Mouse (Mus musculus) myocyte (in vitro differentiated cells): ENCODE data around the gene Ampd2. TPM values are rescaled to one million over a fixed set of nuclear protein-coding genes. Genes with fewer than 3 reads are reported as not detected.

Experiments used
- H3K27me3 ChIP-seq: one replicate; pipeline ENCODE4 v1.6.1; 2011; ENCODE audit not compliant: control insufficient read depth, insufficient read depth, insufficient read length
- H3K36me3 ChIP-seq: one replicate; pipeline ENCODE4 v1.6.1; 2011; ENCODE audit not compliant: control insufficient read depth, insufficient read depth
- H3K4me2 ChIP-seq: one replicate; pipeline ENCODE4 v1.6.1; 2011; ENCODE audit warnings: low read depth, control low read depth
- H3K4me3 ChIP-seq: one replicate; pipeline ENCODE4 v1.5.1; 2011; ENCODE audit warnings: mild to moderate bottlenecking, control low read depth, moderate library complexity
- H3K79me2 ChIP-seq: one replicate; pipeline ENCODE4 v1.6.1; 2011; ENCODE audit not compliant: control insufficient read depth, insufficient read depth
- H3ac ChIP-seq: one replicate; pipeline ENCODE4 v1.6.1; 2011; ENCODE audit not compliant: control insufficient read depth, insufficient read length
- CEBPB ChIP-seq: IDR thresholded peaks from 2 replicates; pipeline ENCODE4 v1.6.1; 2011; ENCODE audit warnings: mild to moderate bottlenecking, moderate library complexity; ENCODE audit not compliant: poor library complexity, insufficient read depth, severe bottlenecking
- E2F4 ChIP-seq: IDR thresholded peaks from one replicate; pipeline ENCODE4 v1.6.1; 2011; ENCODE audit warnings: mild to moderate bottlenecking, control low read depth, moderate library complexity; ENCODE audit not compliant: insufficient read depth
- MAX ChIP-seq: IDR thresholded peaks from one replicate; pipeline ENCODE4 v1.6.1; 2011; ENCODE audit warnings: low read depth, mild to moderate bottlenecking, control low read depth
- MYOD1 ChIP-seq, 3 experiments: IDR thresholded peaks; one replicate each; pipeline ENCODE4 v1.6.1; 2011; ENCODE audit warnings: control low read depth in 2 of 3, low read depth in 2 of 3, mild to moderate bottlenecking in 2 of 3, moderate library complexity in 1 of 3; ENCODE audit not compliant: insufficient read length in 2 of 3, control insufficient read depth in 1 of 3
- MYOG ChIP-seq, 3 experiments: IDR thresholded peaks; one replicate each; pipeline ENCODE4 v1.6.1; 2011; ENCODE audit warnings: control low read depth in 2 of 3, low read depth in 2 of 3, mild to moderate bottlenecking in 2 of 3; ENCODE audit not compliant: insufficient read length in 2 of 3, control insufficient read depth in 1 of 3, insufficient read depth in 1 of 3
- POLR2A ChIP-seq: IDR thresholded peaks from one replicate; pipeline ENCODE4 v1.6.1; 2011; ENCODE audit warnings: low read depth, mild to moderate bottlenecking, control low read depth, moderate library complexity; ENCODE audit not compliant: insufficient read length
- POLR2AphosphoS2 ChIP-seq: IDR thresholded peaks from one replicate; pipeline ENCODE4 v1.6.1; 2011; ENCODE audit warnings: low read depth, control low read depth; ENCODE audit not compliant: insufficient read length
- REST ChIP-seq: IDR thresholded peaks from one replicate; pipeline ENCODE4 v1.6.1; 2011; ENCODE audit warnings: mild to moderate bottlenecking, control low read depth, moderate library complexity; ENCODE audit not compliant: insufficient read depth, insufficient read length
- SRF ChIP-seq: IDR thresholded peaks from one replicate; pipeline ENCODE4 v1.6.1; 2011; ENCODE audit warnings: low read depth; ENCODE audit not compliant: control insufficient read depth, insufficient read length
- TCF12 ChIP-seq: IDR thresholded peaks from one replicate; pipeline ENCODE4 v1.6.1; 2011; ENCODE audit warnings: mild to moderate bottlenecking, control low read depth; ENCODE audit not compliant: poor library complexity, insufficient read depth, severe bottlenecking
- TCF3 ChIP-seq: IDR thresholded peaks from one replicate; pipeline ENCODE4 v1.6.1; 2011; ENCODE audit warnings: low read depth, control low read depth; ENCODE audit not compliant: insufficient read length
- USF1 ChIP-seq: IDR thresholded peaks from one replicate; pipeline ENCODE4 v1.6.1; 2011; ENCODE audit warnings: low read depth, mild to moderate bottlenecking, control low read depth, moderate library complexity
- polyA plus RNA-seq: library from polyadenylated mRNA; unstranded; fragments of >200 nt; fragmentation: generic; extraction: Trizol; gene quantifications from one replicate; pipeline ENCODE4 v1.2.1, GENCODE M21; 2012; ENCODE audit warnings: missing spikeins

The Ampd2 gene
- polyA plus RNA-seq, 1 experiment = 32.6 TPM

DNA sequence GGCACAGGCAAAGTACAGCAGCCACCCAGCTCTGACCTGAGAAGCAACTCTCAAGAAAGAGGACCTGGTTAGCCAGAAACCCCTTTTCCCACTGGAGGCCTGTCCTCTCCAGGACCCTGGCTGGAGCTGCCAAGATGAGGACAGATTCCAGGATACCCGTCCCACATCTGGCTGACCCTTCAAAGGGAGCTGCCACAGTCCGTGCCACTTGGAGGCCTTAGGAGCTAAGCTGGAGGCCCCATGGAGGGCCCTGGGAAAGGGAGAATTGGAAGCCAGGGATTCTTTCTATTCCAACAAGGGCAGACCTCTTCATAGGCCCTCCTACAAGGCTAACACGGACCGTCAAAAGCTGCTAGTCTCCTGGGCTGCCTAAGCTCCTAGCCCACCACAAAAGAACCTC lies 4.8 kb downstream of the Ampd2 start:
- TF ChIP-seq E2F4 = no peak
- no peak for TF ChIP-seq MYOG (IDR thresholded peaks at IDR 0.05; ENCODE audit: control insufficient read depth in 1 of 3, insufficient read depth in 1 of 3, insufficient read length in 2 of 3, low read depth in 2 of 3)
- no peak for TF ChIP-seq POLR2AphosphoS2
- TF ChIP-seq CEBPB = no peak
- TF ChIP-seq USF1 = no peak
- Histone ChIP-seq H3K79me2 (peaks cover 35% of the 10 kb centered on the region), H3K4me3 (no peak overlapping the region), H3K36me3 (no peaks in the 10 kb centered on the region), H3K27me3 (no peaks in the 10 kb centered on the region), H3ac (no peak overlapping the region), H3K4me2 (no peak overlapping the region)

DNA sequence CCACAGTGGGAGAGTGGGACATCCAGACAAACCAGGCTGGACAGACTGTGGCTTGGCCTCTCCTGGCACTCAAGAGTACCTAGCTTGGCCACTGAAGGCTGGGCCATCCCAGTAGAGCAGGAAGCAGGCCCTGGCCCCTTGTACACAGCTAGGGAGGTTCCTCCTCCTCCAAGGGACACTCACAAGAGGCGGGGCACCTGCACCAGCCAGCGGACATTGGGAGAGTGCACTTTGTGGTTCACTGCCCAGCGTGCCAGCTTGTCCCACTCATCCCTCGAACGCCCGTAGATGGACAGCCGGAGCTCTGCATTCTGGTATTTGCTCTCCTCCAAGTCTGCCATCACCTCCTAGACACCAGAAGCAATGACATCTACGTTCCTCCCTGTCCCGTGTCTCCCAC lies 9.6 kb downstream of the Ampd2 start:
- no peaks in the 10 kb centered on the region for H3K36me3 ChIP-seq
- TF ChIP-seq POLR2AphosphoS2 = no peak
- no peak for TF ChIP-seq MAX
- TF ChIP-seq MYOD1 (IDR thresholded peaks at IDR 0.05; ENCODE audit: control insufficient read depth in 1 of 3, insufficient read length in 2 of 3, low read depth in 2 of 3) = no peak
- no peak for TF ChIP-seq SRF
- no peak for TF ChIP-seq MYOG (IDR thresholded peaks at IDR 0.05; ENCODE audit: control insufficient read depth in 1 of 3, insufficient read depth in 1 of 3, insufficient read length in 2 of 3, low read depth in 2 of 3)
- TF ChIP-seq TCF3 = no peak
- TF ChIP-seq REST = no peak
- no peak for TF ChIP-seq USF1
- no peak for TF ChIP-seq TCF12
- no peak for TF ChIP-seq POLR2A
- no peak for TF ChIP-seq CEBPB
- TF ChIP-seq E2F4 = no peak
- H3K4me3 ChIP-seq = no peak overlapping the region
- H3K4me2 ChIP-seq = no peak overlapping the region
- H3K27me3 ChIP-seq = no peaks in the 10 kb centered on the region
- H3K79me2 ChIP-seq = peaks cover 3% of the 10 kb centered on the region
- no peak overlapping the region for H3ac ChIP-seq

DNA sequence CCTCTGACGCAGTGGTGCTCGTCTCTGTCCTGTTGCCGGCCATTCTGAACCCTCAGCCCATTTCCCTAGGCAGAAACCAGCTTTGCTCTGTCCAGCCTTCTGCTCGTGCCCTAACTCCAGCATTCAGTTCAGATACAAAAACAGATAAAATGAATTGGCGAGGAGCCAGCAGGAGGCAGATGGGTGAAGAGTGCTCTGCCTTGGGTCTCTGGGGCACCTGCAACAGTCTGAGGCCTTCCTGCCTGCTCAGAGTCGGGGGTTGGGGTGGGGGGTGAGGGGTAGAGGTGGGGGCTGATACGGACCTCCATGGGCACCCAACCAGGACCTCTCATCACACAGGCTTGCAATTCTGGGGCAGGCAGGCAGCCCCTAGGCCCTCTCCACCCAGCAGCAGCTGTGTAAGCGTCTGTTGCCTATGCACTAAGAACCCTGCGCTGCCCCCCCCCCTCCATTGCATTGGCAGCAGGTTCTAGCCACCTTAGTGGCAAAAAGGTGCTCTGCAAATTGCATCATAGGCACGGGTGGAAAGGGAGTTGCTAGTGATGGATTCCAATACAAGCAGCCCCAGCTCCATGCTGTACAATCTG lies 13.4 kb downstream of the Ampd2 start:
- H3K4me3 ChIP-seq = no peak overlapping the region
- H3K36me3 ChIP-seq = no peaks in the 10 kb centered on the region
- no peak overlapping the region for H3K4me2 ChIP-seq
- TF ChIP-seq MAX (no peak), TCF3 (no peak), E2F4 (no peak), CEBPB (no peak), REST (no peak), SRF (no peak), MYOD1 (IDR thresholded peaks at IDR 0.05; ENCODE audit: control insufficient read depth in 1 of 3, insufficient read length in 2 of 3, low read depth in 2 of 3) (no peak)
- no peaks in the 10 kb centered on the region for H3K79me2 ChIP-seq
- H3K27me3 ChIP-seq = no peaks in the 10 kb centered on the region
- H3ac ChIP-seq = no peak overlapping the region

DNA sequence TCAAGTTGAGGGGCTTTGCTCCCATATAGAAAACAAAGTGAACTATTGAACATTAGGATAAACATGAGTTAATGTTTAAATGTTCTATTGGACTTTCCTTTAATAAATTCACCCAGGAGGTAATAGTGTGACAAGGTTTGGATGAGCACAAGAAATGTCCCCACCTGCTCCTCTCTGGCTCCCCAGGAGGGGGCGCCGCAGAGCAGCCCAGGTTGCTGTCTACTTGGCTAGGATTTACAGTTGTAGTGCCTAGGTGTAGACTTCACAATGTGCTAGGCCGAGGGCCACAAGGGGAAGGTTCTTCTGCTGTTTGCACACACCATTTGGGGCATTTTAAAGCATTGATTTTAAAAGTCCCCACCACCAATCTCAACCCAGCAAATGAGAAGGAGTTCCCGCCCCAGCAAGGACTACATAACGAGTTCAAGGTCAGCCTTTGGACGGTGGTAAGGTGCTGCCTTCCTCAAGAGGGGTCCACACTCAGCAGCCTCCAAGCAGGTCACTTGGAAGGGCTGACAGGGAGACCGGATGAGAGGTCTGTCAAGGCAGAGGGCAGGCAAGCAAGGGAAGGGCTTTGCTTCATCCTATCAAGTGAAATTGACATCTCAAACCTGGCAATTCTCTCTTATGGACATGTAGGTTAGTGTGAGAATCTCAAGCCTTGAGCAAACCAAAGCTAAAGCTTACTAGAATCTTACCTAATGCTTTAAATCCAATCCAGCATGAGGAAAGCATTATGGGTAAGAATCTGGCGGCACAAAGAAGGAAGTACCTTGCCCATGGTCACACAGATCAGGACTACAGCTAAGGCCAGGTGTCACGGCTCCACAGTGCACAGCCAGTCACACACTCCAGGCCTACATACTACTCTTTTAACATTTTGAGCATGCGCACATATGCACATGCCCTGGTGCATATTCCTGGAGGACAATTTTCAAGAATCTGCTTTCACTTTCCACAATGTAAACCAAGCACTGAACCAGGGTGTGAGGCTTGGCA lies 15.9 kb downstream of the Ampd2 start:
- Histone ChIP-seq H3K36me3 (no peaks in the 10 kb centered on the region), H3ac (no peak overlapping the region), H3K79me2 (no peaks in the 10 kb centered on the region), H3K27me3 (no peaks in the 10 kb centered on the region), H3K4me2 (no peak overlapping the region), H3K4me3 (no peak overlapping the region)
- no peak for TF ChIP-seq MYOD1 (IDR thresholded peaks at IDR 0.05; ENCODE audit: control insufficient read depth in 1 of 3, insufficient read length in 2 of 3, low read depth in 2 of 3)
- no peak for TF ChIP-seq SRF
- TF ChIP-seq TCF3 = no peak
- TF ChIP-seq MAX = no peak
- TF ChIP-seq POLR2AphosphoS2 = no peak
- no peak for TF ChIP-seq CEBPB
- no peak for TF ChIP-seq REST

DNA sequence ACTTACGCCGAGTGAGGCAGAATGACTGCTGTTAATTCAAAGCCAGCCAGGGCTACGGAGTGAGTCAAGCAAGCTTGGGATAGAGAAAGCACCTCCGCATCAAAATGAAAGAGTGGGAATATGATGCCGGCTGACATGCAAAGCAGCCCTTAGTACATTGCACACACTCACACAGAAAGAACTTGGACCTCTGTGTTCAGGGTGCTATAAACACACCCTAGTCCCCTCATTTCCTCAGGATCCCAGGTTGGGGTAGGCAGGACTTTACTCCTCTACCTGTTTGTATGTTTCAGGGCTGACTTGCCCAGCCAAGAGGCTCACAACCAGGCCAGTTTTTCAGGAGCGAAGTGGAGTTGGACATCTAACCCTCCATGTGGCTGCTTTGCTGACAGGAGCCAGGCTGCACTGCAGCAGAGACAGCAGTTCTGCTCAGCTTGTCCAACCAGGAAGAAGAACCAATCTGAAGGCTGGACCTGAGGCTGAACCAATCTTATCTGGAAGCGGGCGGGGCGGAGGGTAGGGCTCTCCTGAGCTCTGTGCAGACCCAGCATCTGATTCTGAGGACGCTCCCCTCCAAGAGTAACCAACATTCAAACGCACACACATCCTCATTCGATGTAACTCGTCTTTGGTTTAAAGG lies 17.1 kb downstream of the Ampd2 start:
- Histone ChIP-seq H3K27me3 (no peaks in the 10 kb centered on the region), H3K4me3 (no peak overlapping the region), H3K36me3 (no peaks in the 10 kb centered on the region), H3K4me2 (no peak overlapping the region), H3ac (no peak overlapping the region), H3K79me2 (no peaks in the 10 kb centered on the region)
- no peak for TF ChIP-seq TCF3
- no peak for TF ChIP-seq MAX
- TF ChIP-seq POLR2A = no peak
- no peak for TF ChIP-seq SRF
- TF ChIP-seq USF1 = no peak
- TF ChIP-seq TCF12 = no peak
- TF ChIP-seq E2F4 = no peak
- TF ChIP-seq MYOD1 (IDR thresholded peaks at IDR 0.05; ENCODE audit: control insufficient read depth in 1 of 3, insufficient read length in 2 of 3, low read depth in 2 of 3) = no peak
- no peak for TF ChIP-seq CEBPB
- TF ChIP-seq POLR2AphosphoS2 = no peak
- TF ChIP-seq MYOG (IDR thresholded peaks at IDR 0.05; ENCODE audit: control insufficient read depth in 1 of 3, insufficient read depth in 1 of 3, insufficient read length in 2 of 3, low read depth in 2 of 3) = no peak
- TF ChIP-seq REST = no peak
